Mouse (Mus musculus) thymus, postnatal 25 days (tissue): ENCODE data around the gene Stk39.

Source experiments
- DNase-seq: peaks from one replicate; pipeline ENCODE4 v3.0.0; 2022

Gene Stk39

DNA sequence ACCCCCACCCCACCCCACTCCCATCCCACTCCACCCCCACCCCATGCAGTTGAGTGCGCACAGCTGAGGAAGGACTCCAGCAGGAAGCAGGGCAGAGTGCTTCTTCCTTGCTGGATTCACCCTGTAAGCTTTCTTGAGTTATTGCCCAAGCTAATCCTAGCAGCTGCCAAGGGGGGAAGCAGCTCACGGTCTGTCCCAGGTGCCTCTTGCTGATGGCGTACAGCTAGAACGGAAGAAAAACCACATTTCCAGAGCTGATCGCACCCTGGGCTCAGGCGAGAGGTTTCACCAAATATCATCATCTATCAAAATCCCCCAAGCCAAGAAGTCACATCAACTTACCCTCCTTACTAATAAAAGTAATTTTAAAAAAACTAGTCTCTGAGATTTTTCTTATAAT is 90.9 kb downstream of the Stk39 start:
- peak; percentile 57 for DNase-seq

DNA sequence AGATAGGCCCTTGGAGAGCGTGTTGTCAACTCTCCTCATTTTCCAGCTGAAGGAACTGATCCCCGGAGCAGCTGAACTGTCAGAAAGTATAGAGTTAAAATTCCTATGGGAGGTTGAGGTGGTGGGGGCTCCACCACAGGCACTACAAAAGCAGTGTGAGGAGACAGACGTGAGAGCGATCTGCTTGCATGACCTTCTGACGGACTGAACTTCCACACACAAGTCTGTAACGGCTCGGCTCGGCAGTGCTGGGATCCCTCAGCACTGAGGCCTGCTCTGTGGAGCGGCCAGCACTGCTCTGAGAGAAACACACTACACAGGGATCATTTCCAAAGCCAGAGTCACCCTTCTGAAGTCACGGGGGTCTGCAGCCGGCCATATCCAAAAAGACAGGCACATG is 92.4 kb downstream of the Stk39 start:
- DNase-seq: no peak

DNA sequence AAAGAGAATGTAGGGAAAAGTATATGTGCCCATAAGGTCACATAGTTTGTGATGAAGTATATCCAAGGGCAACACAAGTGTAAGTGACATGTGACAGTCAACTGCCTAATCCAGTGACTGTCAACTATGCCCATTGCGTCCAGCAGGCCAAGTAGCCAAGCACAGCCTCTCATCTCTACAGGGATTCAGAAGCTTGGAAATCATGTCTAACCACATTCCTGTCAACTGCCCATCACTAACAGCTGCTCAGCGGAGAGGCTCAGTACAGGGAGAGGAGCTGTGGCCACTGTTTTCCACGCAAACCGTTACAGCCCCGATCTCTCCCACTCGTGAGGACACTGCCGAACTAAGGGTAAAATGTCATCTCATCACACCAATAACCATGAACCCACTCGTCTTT is 93.7 kb downstream of the Stk39 start:
- DNase-seq: no peak

- no peak for DNase-seq
Observed at GRCm38 (mm10) chr2:68377251-68377681, 94.8 kb downstream of the Stk39 start.

GRCm38 (mm10) chr2:68376660-68377059 is 95.4 kb downstream of the Stk39 start:
- DNase-seq: no peak

GRCm38 (mm10) chr2:68374202-68374601 is 97.9 kb downstream of the Stk39 start:
- no peak for DNase-seq

GRCm38 (mm10) chr2:68371912-68372311 is 100.2 kb downstream of the Stk39 start:
- no peak for DNase-seq

GRCm38 (mm10) chr2:68370326-68370725 is 101.7 kb downstream of the Stk39 start:
- DNase-seq: no peak

GRCm38 (mm10) chr2:68369080-68369479 is 103.0 kb downstream of the Stk39 start:
- no peak for DNase-seq

DNA sequence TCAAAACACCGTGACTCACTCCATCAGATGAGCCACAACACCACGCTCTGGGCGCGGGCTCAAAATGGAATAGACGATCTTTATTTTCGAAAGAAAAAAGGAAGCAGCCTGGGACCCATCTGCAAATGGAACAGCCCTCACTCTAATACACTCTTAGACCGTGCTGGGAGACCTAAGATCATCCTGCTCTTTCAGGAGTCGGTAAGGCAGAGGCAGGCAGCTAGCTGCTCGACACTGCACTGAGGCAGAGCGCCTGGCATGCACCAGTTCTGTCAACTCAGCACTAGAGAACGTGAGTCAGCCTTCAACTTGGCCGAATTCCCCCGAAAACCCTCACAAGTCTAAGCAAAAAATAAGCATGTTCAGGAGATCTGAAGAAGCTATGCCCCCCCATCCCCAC is 104.1 kb downstream of the Stk39 start:
- DNase-seq: no peak

- DNase-seq: no peak
Observed at GRCm38 (mm10) chr2:68366897-68367193, 105.2 kb downstream of the Stk39 start.

GRCm38 (mm10) chr2:68366091-68366896 is 105.8 kb downstream of the Stk39 start:
- DNase-seq: peak; percentile 47

- DNase-seq: no peak
Observed at GRCm38 (mm10) chr2:68365504-68365903, 106.6 kb downstream of the Stk39 start.

DNA sequence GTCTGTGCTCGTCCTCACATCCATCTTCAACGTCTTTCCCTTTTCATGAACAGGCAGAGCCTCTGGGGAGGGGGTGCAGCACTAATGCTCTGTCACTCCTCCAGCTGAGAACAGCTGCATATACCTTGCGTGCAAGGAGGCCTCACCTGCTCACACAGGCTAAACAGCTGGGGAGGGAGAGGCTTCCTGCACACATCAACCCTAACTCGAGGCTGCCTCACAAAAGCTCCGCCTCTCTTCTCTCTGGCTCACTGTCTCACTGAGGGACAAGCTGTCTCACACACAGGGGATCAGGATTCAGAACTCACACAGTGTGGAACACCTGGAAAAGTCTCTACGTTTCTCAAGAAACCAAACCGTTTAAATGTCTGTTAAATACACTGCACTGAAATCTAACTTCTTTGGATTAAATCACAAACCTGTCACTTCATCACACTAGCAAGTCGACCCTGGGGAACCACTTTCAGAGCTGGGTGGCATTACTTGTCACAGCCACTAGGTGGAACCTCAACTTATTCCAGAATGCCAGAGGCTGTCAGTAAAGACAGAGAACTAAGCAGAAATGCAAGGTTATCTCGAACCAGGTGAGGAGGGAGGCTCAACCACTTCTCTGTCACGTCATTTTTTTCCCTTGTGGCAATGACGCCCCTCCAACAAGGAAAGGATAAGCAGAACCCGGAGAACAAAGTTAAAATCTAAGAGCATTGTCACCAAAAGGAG is 107.7 kb downstream of the Stk39 start:
- peak; percentile 72 for DNase-seq

DNA sequence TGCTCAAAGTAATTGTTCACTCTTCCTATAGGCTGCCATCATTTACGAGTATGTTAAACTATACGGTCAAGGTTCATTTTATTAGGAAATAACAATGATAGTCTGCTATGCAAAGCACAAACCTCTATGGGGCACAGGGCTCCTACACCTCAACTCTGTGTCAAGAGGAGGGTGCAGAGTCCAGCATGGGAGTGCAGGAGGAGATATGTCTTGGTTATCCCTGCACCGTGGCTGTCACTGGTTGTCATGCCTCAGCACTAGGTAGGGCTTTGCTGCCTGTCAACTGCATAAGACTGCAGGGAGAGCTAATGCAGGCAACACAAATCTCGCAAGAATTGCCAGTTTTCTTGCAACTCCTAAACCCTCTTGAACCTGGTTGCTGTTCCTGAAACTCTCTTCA is 108.9 kb downstream of the Stk39 start:
- no peak for DNase-seq

DNA sequence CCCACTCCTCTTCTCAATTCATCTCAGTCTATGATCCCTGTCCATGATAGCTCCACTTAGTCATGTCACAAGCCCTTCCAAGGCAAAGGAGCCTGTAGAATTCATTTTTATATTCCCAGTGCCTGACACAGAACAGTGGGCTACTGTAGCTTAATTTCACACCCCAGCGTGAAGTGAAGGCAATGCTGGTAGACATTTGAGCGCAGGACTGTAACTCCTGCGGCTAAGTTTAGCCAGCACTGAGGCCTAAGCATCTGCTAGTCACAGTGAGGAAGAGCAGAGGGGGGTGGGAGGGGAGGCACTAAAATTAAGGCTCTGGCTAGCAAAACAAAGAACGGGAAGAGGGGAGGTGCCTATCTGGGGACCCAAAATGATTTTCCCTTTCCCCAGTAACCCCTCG is 110.4 kb downstream of the Stk39 start:
- DNase-seq: no peak

DNA sequence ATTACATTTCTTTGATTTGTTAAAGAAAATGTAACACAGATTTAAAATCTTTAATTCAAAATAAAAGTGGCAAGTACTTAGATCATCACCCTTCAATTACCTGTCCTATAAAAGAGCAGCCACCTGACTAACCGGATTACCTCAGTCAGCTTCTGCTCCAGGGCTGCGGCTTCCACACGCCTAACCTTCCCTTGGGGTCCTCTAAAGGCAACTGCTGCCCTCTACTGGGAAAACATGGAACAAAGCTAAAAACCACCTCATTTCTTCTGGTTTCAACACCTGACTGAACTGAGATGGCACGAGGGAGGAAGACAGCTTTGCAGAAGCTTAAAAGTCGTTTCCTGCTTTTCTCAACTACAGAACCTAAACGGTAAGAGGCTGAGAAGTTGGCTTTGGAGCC is 121.4 kb downstream of the Stk39 start:
- peak; percentile 74 for DNase-seq

- DNase-seq: peak; percentile 65
Observed at GRCm38 (mm10) chr2:68349593-68350383, 122.3 kb downstream of the Stk39 start.

DNA sequence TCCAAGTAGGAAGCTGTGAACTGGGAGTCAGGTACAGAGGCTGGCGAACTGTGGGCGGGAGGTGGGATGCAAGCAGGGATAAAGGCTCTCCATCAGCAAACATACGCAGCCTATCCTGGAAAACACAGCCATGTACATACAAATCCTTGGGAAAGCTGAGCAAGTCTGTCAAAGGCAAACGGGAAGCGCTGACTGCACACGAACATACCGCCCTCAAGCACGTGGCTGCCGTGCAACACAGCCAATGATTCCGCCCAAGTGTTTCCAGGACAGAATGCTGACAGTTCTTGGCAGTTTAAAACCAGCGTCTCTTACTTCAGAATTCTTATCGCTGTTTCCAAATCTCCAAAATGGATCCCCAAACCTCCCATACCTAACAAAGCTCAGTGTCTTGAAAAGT is 123.1 kb downstream of the Stk39 start:
- DNase-seq: no peak

DNA sequence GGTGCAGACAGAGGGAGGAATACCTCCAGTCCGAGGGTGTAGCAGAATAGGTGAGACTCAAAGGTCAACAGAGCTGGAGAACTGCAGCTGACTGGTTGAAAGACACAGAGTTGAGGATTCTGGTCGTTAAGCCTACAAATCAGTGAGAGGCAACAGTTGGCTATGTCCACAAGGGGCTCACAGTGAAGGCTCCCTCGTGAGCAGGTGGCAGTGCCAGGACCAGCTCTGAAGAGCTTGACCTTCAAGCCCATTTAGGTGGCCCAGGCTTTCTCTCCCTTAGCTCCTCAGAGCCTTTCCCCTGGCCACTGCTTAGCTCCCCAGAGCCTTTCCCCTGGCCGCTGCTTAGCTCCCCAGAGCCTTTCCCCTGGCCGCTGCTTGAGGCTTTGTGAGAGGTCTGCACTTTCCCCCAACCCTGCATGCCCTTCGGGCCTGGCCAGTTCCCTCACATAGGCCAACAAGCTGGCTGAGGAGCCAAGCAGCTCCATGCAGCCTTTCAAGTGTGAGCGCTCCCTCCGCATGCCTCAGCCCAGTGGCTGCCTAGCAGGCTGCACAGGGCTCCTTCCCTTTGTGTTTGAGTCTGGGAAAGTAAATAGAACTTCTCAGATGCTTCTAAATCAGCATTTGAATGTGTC is 125.3 kb downstream of the Stk39 start:
- no peak for DNase-seq

DNA sequence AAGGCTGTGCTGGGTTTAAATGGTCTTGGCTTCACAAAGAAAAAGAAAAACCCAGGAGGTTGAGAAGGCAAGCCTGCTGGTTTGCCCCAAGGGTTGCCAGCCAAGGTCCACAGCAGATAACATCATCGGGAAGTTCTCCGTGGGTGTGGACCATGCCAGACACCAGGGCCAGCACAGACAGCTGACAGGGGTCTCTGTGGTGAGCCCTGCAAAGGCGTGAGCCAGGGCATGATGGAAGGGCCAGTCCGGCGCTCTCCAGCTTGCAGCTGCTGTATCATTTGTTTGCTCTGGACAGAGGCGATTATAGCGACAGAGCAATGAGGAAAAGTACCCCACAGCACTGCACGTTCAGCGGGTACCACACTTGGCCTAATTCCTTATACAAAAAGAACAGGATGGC is 126.8 kb downstream of the Stk39 start:
- no peak for DNase-seq

- DNase-seq: no peak
Observed at GRCm38 (mm10) chr2:68343751-68344150, 128.3 kb downstream of the Stk39 start.

GRCm38 (mm10) chr2:68342122-68342646 is 129.9 kb downstream of the Stk39 start:
- DNase-seq: no peak
